Mouse (Mus musculus) neural tube, embryonic 15.5 days (tissue): ENCODE measurements around the gene Mup11. TPM values are rescaled to one million over a fixed set of nuclear protein-coding genes. Genes with fewer than 3 reads are reported as not detected.
"Not testable (repeated sequence)": the region's sequence is repeated elsewhere in the genome, so short reads cannot be mapped to it uniquely, and the experiment has no call there.

Source experiments
- ATAC-seq: fragments of 200-750 bp; cut with Nextera tagmentation; 2 replicates; pipeline ENCODE4 v1.8.0; 2017; ENCODE audit warnings: mild to moderate bottlenecking, moderate TSS enrichment, moderate library complexity; ENCODE audit not compliant: low FRiP score
- H3K27ac ChIP-seq: fragments of 300-500 bp; sonication (generic); replicated peaks from 2 replicates; pipeline ENCODE4 v1.5.1; 2015; ENCODE audit warnings: mild to moderate bottlenecking, inconsistent platforms
- H3K27me3 ChIP-seq: fragments of 300-500 bp; sonication (generic); replicated peaks from 2 replicates; pipeline ENCODE4 v1.6.1; 2015; ENCODE audit warnings: inconsistent platforms
- H3K36me3 ChIP-seq: fragments of 300-500 bp; sonication (generic); 2 replicates; pipeline ENCODE4 v1.6.1; 2015; ENCODE audit warnings: inconsistent platforms
- H3K4me1 ChIP-seq: fragments of 300-500 bp; sonication (generic); 2 replicates; pipeline ENCODE4 v1.6.1; 2015; ENCODE audit warnings: inconsistent platforms
- H3K4me2 ChIP-seq: fragments of 300-500 bp; sonication (generic); 2 replicates; pipeline ENCODE4 v1.6.1; 2015; ENCODE audit warnings: inconsistent platforms, mild to moderate bottlenecking, moderate library complexity
- H3K4me3 ChIP-seq: fragments of 300-500 bp; sonication (generic); replicated peaks from 2 replicates; pipeline ENCODE4 v1.5.1; 2015; ENCODE audit warnings: mild to moderate bottlenecking, inconsistent platforms
- H3K9ac ChIP-seq: fragments of 300-500 bp; sonication (generic); replicated peaks from 2 replicates; pipeline ENCODE4 v1.6.1; 2015; ENCODE audit warnings: mild to moderate bottlenecking, inconsistent platforms
- H3K9me3 ChIP-seq: fragments of 300-500 bp; sonication (generic); replicated peaks from 2 replicates; pipeline ENCODE4 v1.6.1; 2016; ENCODE audit warnings: inconsistent platforms
- WGBS: fragments of 180-500 bp; shearing (Covaris S2); methylation state at CpG from one replicate; pipeline ENCODE4 v1.1.7; 2015; ENCODE audit warnings: mixed read lengths; 5-methylcytosine and 5-hydroxymethylcytosine counted together
- polyA plus RNA-seq: library from polyadenylated mRNA; unstranded; fragments of >200 nt; fragmentation: Nextera tagmentation; extraction: Ambion mirVana; gene quantifications from 2 replicates; pipeline ENCODE4 v1.2.1, GENCODE M21; 2015

Gene Mup11
- 0.33 TPM in 1 of 2 replicates, not detected in the other for polyA plus RNA-seq

GRCm38 (mm10) chr4:60662311-60662710 lies at the start of gene Mup11:
Gene Mup11, minus strand, starts transcription at chr4:60662411.
- not testable (repeated sequence) for H3K36me3 ChIP-seq, H3K4me3 ChIP-seq, H3K27me3 ChIP-seq, H3K9ac ChIP-seq, H3K27ac ChIP-seq, H3K9me3 ChIP-seq, H3K4me2 ChIP-seq, ATAC-seq, H3K4me1 ChIP-seq
- 90% methylated on average over 3 of the region's 5 CpGs for WGBS

Other genes with a start within 250 kb of the Mup11 start
- gene Mup9, start 240.5 kb downstream of the Mup11 start, polyA plus RNA-seq, result 0.38 TPM in 1 of 2 replicates, not detected in the other
- gene Mup1, start 160.5 kb downstream of the Mup11 start, polyA plus RNA-seq, result not detected in 2 replicates
- gene Mup10, start 80.2 kb downstream of the Mup11 start, polyA plus RNA-seq, result not detected in 2 replicates
- not detected in 2 replicates for gene Mup12, start 78.9 kb upstream of the Mup11 start, polyA plus RNA-seq
- not detected in 2 replicates for gene Mup22, start 159.1 kb upstream of the Mup11 start, polyA plus RNA-seq